Mouse (Mus musculus) heart, adult 2 months (tissue): ENCODE measurements around the gene Krtap4-6.
"Not testable (repeated sequence)": the region's sequence is repeated elsewhere in the genome, so short reads cannot be mapped to it uniquely, and the experiment has no call there.

Experiments
- CTCF ChIP-seq: fragments of 200-600 bp; IDR thresholded peaks from 2 replicates; pipeline ENCODE4 v1.8.1; 2022; ENCODE audit warnings: antibody characterized with exemption, mild to moderate bottlenecking, moderate library complexity
- POLR2A ChIP-seq: fragments of 200-500 bp; IDR thresholded peaks from 2 replicates; pipeline ENCODE4 v1.6.1; 2011; ENCODE audit warnings: mild to moderate bottlenecking, low read depth, low read length, control low read depth; ENCODE audit not compliant: insufficient read depth

DNA sequence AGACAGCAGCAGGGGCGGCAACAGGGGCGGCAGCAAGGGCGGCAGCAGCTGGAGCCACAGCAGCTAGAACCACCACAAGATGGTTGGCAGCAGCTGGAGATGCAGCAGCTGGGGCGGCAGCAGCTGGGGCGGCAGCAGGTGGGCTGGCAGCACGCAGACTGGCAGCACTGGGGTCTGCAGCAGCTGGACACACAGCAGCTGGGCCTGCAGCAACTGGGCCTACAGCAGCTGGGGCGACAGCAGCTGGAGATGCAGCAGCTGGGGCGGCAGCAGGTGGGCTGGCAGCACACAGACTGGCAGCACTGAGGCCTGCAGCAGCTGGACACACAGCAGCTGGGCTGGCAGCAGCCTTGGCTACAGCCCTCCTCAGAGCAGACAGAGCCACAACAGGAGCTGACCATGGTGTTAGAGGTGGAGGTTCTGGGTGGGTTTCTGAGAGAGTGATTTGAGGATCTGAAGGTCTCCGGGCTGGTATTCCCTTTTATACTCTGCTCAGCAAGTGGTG lies 22.1 kb downstream of the Krtap4-6 start, which contains the start of gene Krtap4-7:
- not testable (repeated sequence) for TF ChIP-seq CTCF, POLR2A
